ENCODE assay signal across 14 mouse cellular contexts in genomic region chr2:9525910-9526309, GRCm38 (mm10).
"Had no signal": no experiment of that assay in that cellular context is flagged by ENCODE, and none has a peak within 500 bp of the region (broad histone marks: within the 10 kb centered on the region; RNA-seq: fewer than 3 reads in every experiment).

No protein-coding gene starts in this region.

- DNase-seq: kidney, adult 2 months; kidney, postnatal 36 days; liver; lung, adult 18-20 months; lung, postnatal 10 days; lung, postnatal 36 days; retina, postnatal 1 day; right cerebral cortex, postnatal 14 days; thymus, adult 2 months; thymus, postnatal 14 days; thymus, postnatal 4 days had no signal

- ATAC-seq: liver, embryonic 12.5 days; midbrain, embryonic 13.5 days; midbrain, embryonic 16.5 days had no signal
